Mouse (Mus musculus): ENCODE results near the gene Gnai1. TPM values are rescaled to one million over a fixed set of nuclear protein-coding genes. Genes with fewer than 3 reads are reported as not detected.

Gene Gnai1
- polyA plus RNA-seq, 1 experiment from 2014 or later, result 19.4 TPM

GRCm38 (mm10) chr5:18330726-18331125 lies 29.4 kb downstream of the Gnai1 start:
- Histone ChIP-seq H3K27ac (replicated peaks) (no peak overlapping the region), H3K36me3 (no peaks in the 10 kb centered on the region), H3K9me3 (replicated peaks) (no peaks in the 10 kb centered on the region), H3K4me1 (no peaks in the 10 kb centered on the region), H3K4me3 (no peak overlapping the region), H3K27me3 (ENCODE audit: low read depth, poor library complexity, severe bottlenecking) (no peaks in the 10 kb centered on the region)
- WGBS, result 81% methylated on average over 8 of the region's 8 CpGs
- no peak for DNase-seq (ENCODE audit: low spot score)

GRCm38 (mm10) chr5:18326159-18326558 lies 34.0 kb downstream of the Gnai1 start:
- Histone ChIP-seq H3K27ac (replicated peaks) (no peak overlapping the region), H3K27me3 (ENCODE audit: low read depth, poor library complexity, severe bottlenecking) (no peaks in the 10 kb centered on the region), H3K36me3 (no peaks in the 10 kb centered on the region), H3K9me3 (replicated peaks) (no peaks in the 10 kb centered on the region), H3K4me1 (no peaks in the 10 kb centered on the region), H3K4me3 (no peak overlapping the region)
- WGBS, result 86% methylated on average over 6 of the region's 6 CpGs
- no peak for DNase-seq (ENCODE audit: low spot score)

DNA sequence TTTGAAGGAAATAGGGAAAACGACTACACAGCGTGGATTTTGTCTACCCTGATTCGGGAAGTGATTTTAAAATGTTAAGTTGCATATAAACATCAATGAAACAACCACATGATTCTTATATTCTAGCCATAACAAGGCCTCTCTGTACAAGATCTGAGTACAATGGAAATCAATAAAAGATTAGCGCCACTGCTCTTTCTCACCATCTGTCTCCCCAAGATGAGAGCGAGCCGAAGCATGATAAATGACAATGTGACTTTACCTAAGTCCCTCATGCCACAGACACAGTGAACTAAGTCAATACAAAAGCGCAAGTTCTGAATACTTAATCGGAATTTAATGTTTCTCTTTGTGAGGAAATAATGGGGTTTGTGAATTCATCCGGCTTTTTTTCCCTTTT lies 36.6 kb downstream of the Gnai1 start:
- Histone ChIP-seq H3K4me3 (no peak overlapping the region), H3K4me1 (no peaks in the 10 kb centered on the region), H3K9me3 (replicated peaks) (0 out of 2 replicates have a peak, but pooled peaks cover 5% of the 10 kb centered on the region), H3K27ac (replicated peaks) (no peak overlapping the region), H3K36me3 (no peaks in the 10 kb centered on the region), H3K27me3 (ENCODE audit: low read depth, poor library complexity, severe bottlenecking) (no peaks in the 10 kb centered on the region)
- WGBS, result 85% methylated on average over 9 of the region's 9 CpGs
- DNase-seq (ENCODE audit: low spot score), result no peak

DNA sequence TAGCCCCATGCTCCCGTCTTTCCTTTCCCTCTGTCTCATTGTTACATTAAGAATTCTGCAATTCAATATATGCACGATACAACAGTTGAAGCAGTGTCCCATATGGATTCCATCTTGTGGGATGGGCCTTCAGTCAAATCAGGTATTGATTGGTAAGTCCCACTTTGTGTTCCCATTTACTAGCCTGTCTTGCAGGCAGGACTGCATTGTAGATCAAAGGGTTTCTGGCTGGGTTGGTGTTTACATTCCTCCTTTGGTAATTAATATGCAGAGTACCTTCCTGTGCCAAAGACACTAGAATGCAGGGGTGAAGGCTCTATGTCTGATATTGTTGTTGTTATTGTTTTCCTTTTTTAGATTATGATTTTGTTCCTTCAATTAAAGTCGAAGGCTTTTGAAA lies 38.5 kb downstream of the Gnai1 start:
- no peak overlapping the region for H3K27ac ChIP-seq (replicated peaks)
- 72% methylated on average over 3 of the region's 3 CpGs for WGBS
- H3K4me3 ChIP-seq, result no peak overlapping the region
- H3K36me3 ChIP-seq, result no peaks in the 10 kb centered on the region
- no peak for DNase-seq (ENCODE audit: low spot score)
- H3K27me3 ChIP-seq (ENCODE audit: low read depth, poor library complexity, severe bottlenecking), result no peaks in the 10 kb centered on the region
- no peaks in the 10 kb centered on the region for H3K4me1 ChIP-seq
- H3K9me3 ChIP-seq (replicated peaks), result 0 out of 2 replicates have a peak, but pooled peaks cover 5% of the 10 kb centered on the region

- Histone ChIP-seq H3K4me1 (peaks cover 4% of the 10 kb centered on the region; the same call in 1 of the 2 replicates), H3K4me3 (no peak overlapping the region), H3K27me3 (ENCODE audit: low read depth, poor library complexity, severe bottlenecking) (no peaks in the 10 kb centered on the region), H3K9me3 (replicated peaks) (0 out of 2 replicates have a peak, but pooled peaks cover 5% of the 10 kb centered on the region), H3K27ac (replicated peaks) (no peak overlapping the region), H3K36me3 (no peaks in the 10 kb centered on the region)
- 91% methylated on average over 4 of the region's 4 CpGs for WGBS
- DNase-seq (ENCODE audit: low spot score), result no peak
Measured at GRCm38 (mm10) chr5:18318846-18319245, 41.3 kb downstream of the Gnai1 start.

GRCm38 (mm10) chr5:18307229-18307804 lies 52.8 kb downstream of the Gnai1 start:
- DNase-seq (ENCODE audit: low spot score), result no peak
- WGBS, result 79% methylated on average over 1 of the region's 1 CpGs
- Histone ChIP-seq H3K9me3 (replicated peaks) (no peaks in the 10 kb centered on the region), H3K27me3 (ENCODE audit: low read depth, poor library complexity, severe bottlenecking) (no peaks in the 10 kb centered on the region), H3K27ac (replicated peaks) (no peak overlapping the region), H3K36me3 (no peaks in the 10 kb centered on the region), H3K4me1 (no peaks in the 10 kb centered on the region), H3K4me3 (no peak overlapping the region)

- Histone ChIP-seq H3K36me3 (no peaks in the 10 kb centered on the region), H3K4me3 (no peak overlapping the region), H3K9me3 (replicated peaks) (no peaks in the 10 kb centered on the region), H3K27me3 (ENCODE audit: low read depth, poor library complexity, severe bottlenecking) (no peaks in the 10 kb centered on the region), H3K27ac (replicated peaks) (no peak overlapping the region), H3K4me1 (no peaks in the 10 kb centered on the region)
- DNase-seq (ENCODE audit: low spot score), result no peak
- WGBS, result 77% methylated on average over 2 of the region's 2 CpGs
Measured at GRCm38 (mm10) chr5:18296584-18296983, 63.6 kb downstream of the Gnai1 start.

DNA sequence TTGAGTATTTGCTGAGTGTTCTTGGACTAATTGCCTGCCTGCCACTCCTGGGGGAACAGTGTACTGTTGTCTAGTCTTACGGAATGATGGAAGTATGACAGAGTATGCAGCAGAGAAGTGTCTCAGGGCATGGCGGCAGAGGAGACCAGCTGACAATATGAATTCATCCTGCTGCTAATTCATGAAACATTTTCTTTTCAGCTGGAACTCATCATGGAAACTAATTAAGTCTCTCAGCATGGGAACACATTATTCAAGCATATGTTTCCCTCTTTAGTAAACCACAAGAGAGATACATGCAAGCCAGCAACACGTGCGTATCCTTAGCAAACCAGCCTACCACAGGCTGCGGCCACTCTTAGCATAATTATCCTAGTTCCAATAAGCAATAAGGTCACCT lies 67.4 kb downstream of the Gnai1 start:
- peaks cover 12% of the 10 kb centered on the region; the same call in 1 of the 2 replicates for H3K36me3 ChIP-seq
- H3K27ac ChIP-seq (replicated peaks), result no peak overlapping the region
- no peaks in the 10 kb centered on the region for H3K27me3 ChIP-seq (ENCODE audit: low read depth, poor library complexity, severe bottlenecking)
- no peak overlapping the region for H3K4me3 ChIP-seq
- DNase-seq (ENCODE audit: low spot score), result no peak
- peaks cover 6% of the 10 kb centered on the region; the same call in 1 of the 2 replicates for H3K4me1 ChIP-seq
- 89% methylated on average over 5 of the region's 5 CpGs for WGBS
- no peaks in the 10 kb centered on the region for H3K9me3 ChIP-seq (replicated peaks)

GRCm38 (mm10) chr5:18289530-18289929 lies 70.6 kb downstream of the Gnai1 start:
- H3K9me3 ChIP-seq (replicated peaks), result peaks cover 6% of the 10 kb centered on the region; the same call in 1 of the 2 replicates
- H3K4me1 ChIP-seq, result peaks cover 6% of the 10 kb centered on the region; the same call in 1 of the 2 replicates
- H3K27me3 ChIP-seq (ENCODE audit: low read depth, poor library complexity, severe bottlenecking), result no peaks in the 10 kb centered on the region
- no peak overlapping the region for H3K27ac ChIP-seq (replicated peaks)
- no peak overlapping the region for H3K4me3 ChIP-seq
- H3K36me3 ChIP-seq, result peaks cover 27% of the 10 kb centered on the region
- 69% methylated on average over 4 of the region's 4 CpGs for WGBS
- DNase-seq (ENCODE audit: low spot score), result no peak

DNA sequence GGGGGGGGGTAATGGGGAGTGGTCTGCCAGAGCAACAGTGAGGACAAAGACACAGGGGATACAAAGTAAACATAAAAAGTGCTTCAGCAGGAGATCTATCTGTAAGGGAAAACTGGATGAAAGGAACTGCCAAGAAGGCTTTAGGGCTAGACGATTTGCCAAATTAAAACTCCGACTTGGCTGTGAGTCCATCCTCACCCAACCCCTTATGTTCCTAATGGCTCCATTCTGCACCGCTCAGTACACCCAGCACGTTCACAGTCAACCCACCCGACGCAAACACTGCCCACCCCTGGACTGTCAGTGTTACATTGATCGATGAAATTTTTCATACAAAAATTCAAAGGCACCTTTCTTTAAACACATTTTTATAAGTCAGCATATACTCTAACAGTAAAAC lies 71.5 kb downstream of the Gnai1 start:
- Histone ChIP-seq H3K36me3 (peaks cover 27% of the 10 kb centered on the region), H3K27me3 (ENCODE audit: low read depth, poor library complexity, severe bottlenecking) (no peaks in the 10 kb centered on the region), H3K9me3 (replicated peaks) (peaks cover 6% of the 10 kb centered on the region; the same call in 1 of the 2 replicates), H3K4me1 (peaks cover 6% of the 10 kb centered on the region; the same call in 1 of the 2 replicates), H3K27ac (replicated peaks) (no peak overlapping the region), H3K4me3 (no peak overlapping the region)
- DNase-seq (ENCODE audit: low spot score), result no peak
- WGBS, result 92% methylated on average over 7 of the region's 7 CpGs

DNA sequence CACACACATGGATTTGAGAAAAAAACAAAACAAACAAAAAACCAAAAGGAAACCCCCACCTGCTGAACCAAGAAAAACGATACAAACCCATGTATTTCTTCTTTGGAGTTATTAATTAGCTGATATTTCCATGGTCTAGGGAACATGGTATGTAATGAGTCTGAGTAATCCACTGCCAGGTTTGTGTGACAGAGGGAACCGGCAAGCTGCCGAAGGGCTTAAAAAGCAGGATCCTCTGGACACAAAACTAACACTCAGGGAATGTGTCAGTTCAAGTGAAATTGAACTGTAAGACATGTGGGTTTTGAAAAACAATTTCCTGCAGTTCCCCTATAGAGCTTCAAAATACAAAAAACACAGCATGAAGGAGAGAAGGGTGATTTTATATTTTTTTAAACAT lies 72.1 kb downstream of the Gnai1 start:
- H3K4me3 ChIP-seq, result no peak overlapping the region
- H3K4me1 ChIP-seq, result peaks cover 6% of the 10 kb centered on the region; the same call in 1 of the 2 replicates
- H3K27me3 ChIP-seq (ENCODE audit: low read depth, poor library complexity, severe bottlenecking), result no peaks in the 10 kb centered on the region
- H3K9me3 ChIP-seq (replicated peaks), result peaks cover 6% of the 10 kb centered on the region; the same call in 1 of the 2 replicates
- no peak for DNase-seq (ENCODE audit: low spot score)
- 88% methylated on average over 3 of the region's 3 CpGs for WGBS
- no peak overlapping the region for H3K27ac ChIP-seq (replicated peaks)
- H3K36me3 ChIP-seq, result peaks cover 27% of the 10 kb centered on the region

DNA sequence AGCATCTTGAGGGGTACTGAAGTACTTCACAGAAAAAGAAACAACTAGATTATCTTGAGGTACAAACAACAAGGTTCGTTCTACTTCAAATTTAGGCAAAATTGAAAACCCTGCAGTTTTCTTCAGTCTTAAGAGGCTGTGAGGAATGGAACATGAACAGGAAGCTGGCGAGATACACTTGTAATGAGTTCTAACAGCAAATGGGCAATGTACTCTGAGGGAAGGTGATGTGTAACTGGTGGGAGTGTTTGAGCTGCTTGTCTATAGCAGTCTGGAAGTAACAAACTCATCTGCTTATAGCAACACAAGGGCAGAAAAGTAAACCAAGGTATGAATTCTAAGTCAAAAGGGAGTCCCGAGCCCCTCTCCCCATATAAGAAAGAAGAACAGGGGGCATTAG lies 78.1 kb downstream of the Gnai1 start:
- Histone ChIP-seq H3K27me3 (ENCODE audit: low read depth, poor library complexity, severe bottlenecking) (no peaks in the 10 kb centered on the region), H3K36me3 (peaks cover 9% of the 10 kb centered on the region), H3K27ac (replicated peaks) (no peak overlapping the region), H3K9me3 (replicated peaks) (peaks cover 6% of the 10 kb centered on the region; the same call in 1 of the 2 replicates), H3K4me3 (no peak overlapping the region), H3K4me1 (no peaks in the 10 kb centered on the region)
- 95% methylated on average over 3 of the region's 3 CpGs for WGBS
- no peak for DNase-seq (ENCODE audit: low spot score)

- DNase-seq (ENCODE audit: low spot score), result no peak
- Histone ChIP-seq H3K36me3 (peaks cover 10% of the 10 kb centered on the region; the same call in 1 of the 2 replicates), H3K9me3 (replicated peaks) (no peaks in the 10 kb centered on the region), H3K27me3 (ENCODE audit: low read depth, poor library complexity, severe bottlenecking) (no peaks in the 10 kb centered on the region), H3K4me1 (no peaks in the 10 kb centered on the region), H3K4me3 (no peak overlapping the region), H3K27ac (replicated peaks) (no peak overlapping the region)
- 96% methylated on average over 7 of the region's 7 CpGs for WGBS
Measured at GRCm38 (mm10) chr5:18274352-18274940, 85.7 kb downstream of the Gnai1 start.
